Mouse (Mus musculus): Measurements from ENCODE around the gene Amph. TPM values are rescaled to one million over a fixed set of nuclear protein-coding genes. Genes with fewer than 3 reads are reported as not detected.

Gene Amph
- polyA plus RNA-seq, 1 experiment from 2014 or later, result 1.2 TPM

GRCm38 (mm10) chr13:18956065-18956913, 8.3 kb downstream of the Amph start:
- DNase-seq (ENCODE audit: low spot score) (no peak), ATAC-seq (replicated peaks; ENCODE audit: low FRiP score) (no peak)
- no peak overlapping the region for H3K4me2 ChIP-seq
- no peaks in the 10 kb centered on the region for H3K36me3 ChIP-seq (ENCODE audit: control insufficient read depth, insufficient read depth, low read length)
- 84% methylated on average over 11 of the region's 11 CpGs for WGBS
- no peak overlapping the region for H3K9ac ChIP-seq (ENCODE audit: low read depth, low read length)
- no peak overlapping the region for H3K4me3 ChIP-seq (ENCODE audit: low read depth, low read length)
- no peaks in the 10 kb centered on the region for H3K9me3 ChIP-seq (ENCODE audit: control insufficient read depth, low read length)
- no peak overlapping the region for H3K27ac ChIP-seq (ENCODE audit: low read depth, low read length)
- no peaks in the 10 kb centered on the region for H3K4me1 ChIP-seq (replicated peaks; ENCODE audit: control insufficient read depth, insufficient read depth, low read length)
- no peaks in the 10 kb centered on the region for H3K27me3 ChIP-seq (replicated peaks; ENCODE audit: control insufficient read depth, insufficient read depth, low read length)

- WGBS, result 76% methylated on average over 3 of the region's 3 CpGs
- Histone ChIP-seq H3K27me3 (replicated peaks; ENCODE audit: control insufficient read depth, insufficient read depth, low read length) (no peaks in the 10 kb centered on the region), H3K4me3 (ENCODE audit: low read depth, low read length) (no peak overlapping the region), H3K4me2 (no peak overlapping the region), H3K9me3 (ENCODE audit: control insufficient read depth, low read length) (no peaks in the 10 kb centered on the region), H3K9ac (ENCODE audit: low read depth, low read length) (no peak overlapping the region), H3K4me1 (replicated peaks; ENCODE audit: control insufficient read depth, insufficient read depth, low read length) (no peaks in the 10 kb centered on the region), H3K36me3 (ENCODE audit: control insufficient read depth, insufficient read depth, low read length) (no peaks in the 10 kb centered on the region), H3K27ac (ENCODE audit: low read depth, low read length) (no peak overlapping the region)
- ATAC-seq (replicated peaks; ENCODE audit: low FRiP score) (no peak), DNase-seq (ENCODE audit: low spot score) (no peak)
Observed at GRCm38 (mm10) chr13:18957028-18957427, 9.0 kb downstream of the Amph start.

- Histone ChIP-seq H3K4me3 (ENCODE audit: low read depth, low read length) (no peak overlapping the region), H3K4me2 (no peak overlapping the region), H3K9ac (ENCODE audit: low read depth, low read length) (no peak overlapping the region), H3K27me3 (replicated peaks; ENCODE audit: control insufficient read depth, insufficient read depth, low read length) (no peaks in the 10 kb centered on the region), H3K36me3 (ENCODE audit: control insufficient read depth, insufficient read depth, low read length) (no peaks in the 10 kb centered on the region), H3K27ac (ENCODE audit: low read depth, low read length) (no peak overlapping the region), H3K9me3 (ENCODE audit: control insufficient read depth, low read length) (no peaks in the 10 kb centered on the region), H3K4me1 (replicated peaks; ENCODE audit: control insufficient read depth, insufficient read depth, low read length) (no peaks in the 10 kb centered on the region)
- WGBS, result 84% methylated on average over 3 of the region's 3 CpGs
- DNase-seq (ENCODE audit: low spot score) (no peak), ATAC-seq (replicated peaks; ENCODE audit: low FRiP score) (no peak)
Observed at GRCm38 (mm10) chr13:18972571-18972970, 24.6 kb downstream of the Amph start.

GRCm38 (mm10) chr13:18974351-18974750, 26.3 kb downstream of the Amph start:
- 90% methylated on average over 5 of the region's 5 CpGs for WGBS
- DNase-seq (ENCODE audit: low spot score) (no peak), ATAC-seq (replicated peaks; ENCODE audit: low FRiP score) (no peak)
- Histone ChIP-seq H3K4me2 (no peak overlapping the region), H3K27me3 (replicated peaks; ENCODE audit: control insufficient read depth, insufficient read depth, low read length) (no peaks in the 10 kb centered on the region), H3K36me3 (ENCODE audit: control insufficient read depth, insufficient read depth, low read length) (no peaks in the 10 kb centered on the region), H3K4me1 (replicated peaks; ENCODE audit: control insufficient read depth, insufficient read depth, low read length) (no peaks in the 10 kb centered on the region), H3K4me3 (ENCODE audit: low read depth, low read length) (no peak overlapping the region), H3K9me3 (ENCODE audit: control insufficient read depth, low read length) (no peaks in the 10 kb centered on the region), H3K9ac (ENCODE audit: low read depth, low read length) (no peak overlapping the region), H3K27ac (ENCODE audit: low read depth, low read length) (no peak overlapping the region)

GRCm38 (mm10) chr13:18987266-18987665, 39.3 kb downstream of the Amph start:
- Histone ChIP-seq H3K9ac (ENCODE audit: low read depth, low read length) (no peak overlapping the region), H3K27me3 (replicated peaks; ENCODE audit: control insufficient read depth, insufficient read depth, low read length) (no peaks in the 10 kb centered on the region), H3K27ac (ENCODE audit: low read depth, low read length) (no peak overlapping the region), H3K4me1 (replicated peaks; ENCODE audit: control insufficient read depth, insufficient read depth, low read length) (no peaks in the 10 kb centered on the region), H3K4me2 (no peak overlapping the region), H3K36me3 (ENCODE audit: control insufficient read depth, insufficient read depth, low read length) (no peaks in the 10 kb centered on the region), H3K4me3 (ENCODE audit: low read depth, low read length) (no peak overlapping the region), H3K9me3 (ENCODE audit: control insufficient read depth, low read length) (no peaks in the 10 kb centered on the region)
- WGBS, result 89% methylated on average over 4 of the region's 4 CpGs
- DNase-seq (ENCODE audit: low spot score) (no peak), ATAC-seq (replicated peaks; ENCODE audit: low FRiP score) (no peak)

GRCm38 (mm10) chr13:18988323-18988722, 40.3 kb downstream of the Amph start:
- no peak overlapping the region for H3K27ac ChIP-seq (ENCODE audit: low read depth, low read length)
- 78% methylated on average over 4 of the region's 4 CpGs for WGBS

GRCm38 (mm10) chr13:18989185-18989714, 41.2 kb downstream of the Amph start:
- no peak for ATAC-seq (replicated peaks; ENCODE audit: low FRiP score)
- 78% methylated on average over 8 of the region's 8 CpGs for WGBS
- Histone ChIP-seq H3K36me3 (ENCODE audit: control insufficient read depth, insufficient read depth, low read length) (no peaks in the 10 kb centered on the region), H3K9ac (ENCODE audit: low read depth, low read length) (no peak overlapping the region), H3K4me1 (replicated peaks; ENCODE audit: control insufficient read depth, insufficient read depth, low read length) (no peaks in the 10 kb centered on the region), H3K4me3 (ENCODE audit: low read depth, low read length) (no peak overlapping the region), H3K9me3 (ENCODE audit: control insufficient read depth, low read length) (no peaks in the 10 kb centered on the region), H3K27ac (ENCODE audit: low read depth, low read length) (no peak overlapping the region), H3K4me2 (no peak overlapping the region), H3K27me3 (replicated peaks; ENCODE audit: control insufficient read depth, insufficient read depth, low read length) (no peaks in the 10 kb centered on the region)
- no peak for DNase-seq (ENCODE audit: low spot score)

More at GRCm38 (mm10) chr13:18988323-18988722, 40.3 kb downstream of the Amph start:
- Histone ChIP-seq H3K4me2 (no peak overlapping the region), H3K9ac (ENCODE audit: low read depth, low read length) (no peak overlapping the region), H3K9me3 (ENCODE audit: control insufficient read depth, low read length) (no peaks in the 10 kb centered on the region), H3K27me3 (replicated peaks; ENCODE audit: control insufficient read depth, insufficient read depth, low read length) (no peaks in the 10 kb centered on the region), H3K4me1 (replicated peaks; ENCODE audit: control insufficient read depth, insufficient read depth, low read length) (no peaks in the 10 kb centered on the region), H3K36me3 (ENCODE audit: control insufficient read depth, insufficient read depth, low read length) (no peaks in the 10 kb centered on the region), H3K4me3 (ENCODE audit: low read depth, low read length) (no peak overlapping the region)
- DNase-seq (ENCODE audit: low spot score) (no peak), ATAC-seq (replicated peaks; ENCODE audit: low FRiP score) (no peak)

GRCm38 (mm10) chr13:19002502-19002901, 54.5 kb downstream of the Amph start:
- no peak overlapping the region for H3K9ac ChIP-seq (ENCODE audit: low read depth, low read length)
- H3K27ac ChIP-seq (ENCODE audit: low read depth, low read length), result no peak overlapping the region
- H3K4me2 ChIP-seq, result no peak overlapping the region
- ATAC-seq (replicated peaks; ENCODE audit: low FRiP score) (no peak), DNase-seq (ENCODE audit: low spot score) (no peak)
- WGBS, result 87% methylated on average over 9 of the region's 9 CpGs
- no peaks in the 10 kb centered on the region; the same call in 1 of the 2 replicates for H3K9me3 ChIP-seq (ENCODE audit: control insufficient read depth, low read length)
- no peaks in the 10 kb centered on the region for H3K4me1 ChIP-seq (replicated peaks; ENCODE audit: control insufficient read depth, insufficient read depth, low read length)
- no peaks in the 10 kb centered on the region for H3K36me3 ChIP-seq (ENCODE audit: control insufficient read depth, insufficient read depth, low read length)
- no peak overlapping the region for H3K4me3 ChIP-seq (ENCODE audit: low read depth, low read length)
- no peaks in the 10 kb centered on the region for H3K27me3 ChIP-seq (replicated peaks; ENCODE audit: control insufficient read depth, insufficient read depth, low read length)

GRCm38 (mm10) chr13:19004406-19004805, 56.4 kb downstream of the Amph start:
- WGBS, result 67% methylated on average over 5 of the region's 5 CpGs

More at GRCm38 (mm10) chr13:19004406-19004805, 56.4 kb downstream of the Amph start:
- H3K9ac ChIP-seq (ENCODE audit: low read depth, low read length), result no peak overlapping the region
- DNase-seq (ENCODE audit: low spot score) (no peak), ATAC-seq (replicated peaks; ENCODE audit: low FRiP score) (no peak)
- no peak overlapping the region for H3K4me2 ChIP-seq
- H3K4me1 ChIP-seq (replicated peaks; ENCODE audit: control insufficient read depth, insufficient read depth, low read length), result no peaks in the 10 kb centered on the region
- no peaks in the 10 kb centered on the region for H3K27me3 ChIP-seq (replicated peaks; ENCODE audit: control insufficient read depth, insufficient read depth, low read length)
- no peaks in the 10 kb centered on the region for H3K36me3 ChIP-seq (ENCODE audit: control insufficient read depth, insufficient read depth, low read length)
- no peak overlapping the region for H3K27ac ChIP-seq (ENCODE audit: low read depth, low read length)
- no peaks in the 10 kb centered on the region; the same call in 1 of the 2 replicates for H3K9me3 ChIP-seq (ENCODE audit: control insufficient read depth, low read length)
- no peak overlapping the region for H3K4me3 ChIP-seq (ENCODE audit: low read depth, low read length)

Data from liver, embryonic 11.5 days (tissue).